Mouse (Mus musculus) adrenal gland, adult 2 months (tissue): ENCODE data around the gene Jpt1. TPM values are rescaled to one million over a fixed set of nuclear protein-coding genes. Genes with fewer than 3 reads are reported as not detected.
A peak's percentile ranks its signal among the peaks of the same experiment; 100 is the strongest.
"Not testable (repeated sequence)": the region's sequence is repeated elsewhere in the genome, so short reads cannot be mapped to it uniquely, and the experiment has no call there.

ENCODE experiments used
- DNase-seq: peaks from one replicate; pipeline ENCODE4 v3.0.0; 2021
- polyA plus RNA-seq: library from polyadenylated mRNA; depleted of rRNA; stranded (reverse); fragments of >200 nt; gene quantifications from 2 replicates; pipeline ENCODE4 v1.2.3, GENCODE M21; 2012
- total RNA-seq, 2 experiments: library from RNA; stranded (reverse); gene quantifications; 2 replicates each; pipeline ENCODE4 v1.2.3; 2021

Gene Jpt1
- total and polyA plus RNA-seq, 3 experiments, result 71.8 to 109 (median 100) TPM

DNA sequence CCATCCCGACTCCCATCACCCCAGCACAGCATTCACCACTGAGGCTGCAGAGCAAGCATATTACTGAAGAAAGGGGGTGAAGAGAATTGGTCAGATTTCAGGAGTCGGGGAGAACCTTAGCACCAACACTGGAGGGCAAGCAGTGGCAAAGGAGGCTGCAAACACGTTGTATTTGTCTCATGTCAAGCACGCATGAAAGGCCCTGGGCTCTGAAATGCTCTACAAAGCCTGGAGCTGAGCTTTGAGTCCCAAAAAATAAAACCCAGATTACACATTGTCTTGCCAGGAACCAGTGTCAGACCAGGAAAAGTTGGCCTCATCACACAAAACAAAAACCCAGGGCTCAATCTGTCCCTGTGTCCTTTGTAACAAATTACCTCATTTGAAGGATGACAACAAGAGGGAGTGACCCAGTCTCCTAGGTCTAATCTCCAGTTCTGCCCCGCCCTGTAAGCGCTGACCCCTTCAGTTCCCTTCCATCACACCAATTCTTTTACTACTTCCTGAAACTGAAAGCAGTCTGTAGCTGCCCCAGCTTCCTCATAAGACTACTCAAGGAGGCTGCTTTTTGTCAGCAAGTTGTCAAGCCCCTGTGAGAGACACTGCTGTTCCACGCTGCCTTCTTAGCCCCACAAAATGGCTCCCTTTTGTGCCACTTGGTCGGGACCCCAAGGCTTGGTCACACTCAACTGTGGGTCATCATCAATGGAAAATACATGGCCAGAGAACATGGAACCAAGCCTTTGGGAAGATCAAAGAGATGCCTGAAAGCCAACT, 1.6 kb downstream of the Jpt1 start:
- DNase-seq, result peak; percentile 20

DNA sequence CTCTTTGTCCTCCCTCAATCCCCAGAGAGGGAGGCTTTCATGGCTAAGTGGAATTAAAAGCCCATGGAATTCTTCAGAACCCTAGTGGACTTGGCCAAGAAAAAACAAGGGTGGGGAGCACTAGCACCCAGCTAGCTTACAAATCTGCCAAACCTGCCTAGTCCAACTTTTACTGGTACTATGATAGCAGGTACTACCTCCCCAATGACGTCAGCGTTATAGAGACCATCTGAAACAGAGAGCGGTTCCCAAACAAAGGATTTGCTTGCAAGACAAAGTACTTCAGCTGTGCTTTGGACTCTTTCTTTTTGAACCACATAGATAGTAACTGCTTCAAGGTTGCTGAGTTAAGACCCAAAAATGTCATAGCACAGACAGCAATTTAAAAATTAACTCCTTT, 2.2 kb downstream of the Jpt1 start:
- no peak for DNase-seq

DNA sequence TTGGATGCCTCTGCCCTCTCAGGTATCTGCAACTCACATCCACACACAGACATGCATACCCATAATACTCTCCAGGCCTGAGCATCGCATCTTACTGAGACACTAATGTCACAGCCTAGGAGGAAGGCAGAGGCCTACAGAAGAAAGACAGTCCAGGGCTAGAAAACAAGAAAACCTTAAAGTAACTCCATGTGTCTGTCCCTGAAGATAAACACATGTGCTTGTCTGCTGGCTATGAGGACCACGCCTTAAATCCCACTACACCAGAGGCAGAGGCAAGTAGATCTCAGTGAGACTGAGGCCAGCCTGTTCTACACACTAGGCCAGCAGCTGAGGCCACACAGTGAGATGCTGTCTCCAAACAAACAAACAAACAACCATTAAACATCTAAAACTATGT, 3.1 kb downstream of the Jpt1 start:
- DNase-seq, result no peak

DNA sequence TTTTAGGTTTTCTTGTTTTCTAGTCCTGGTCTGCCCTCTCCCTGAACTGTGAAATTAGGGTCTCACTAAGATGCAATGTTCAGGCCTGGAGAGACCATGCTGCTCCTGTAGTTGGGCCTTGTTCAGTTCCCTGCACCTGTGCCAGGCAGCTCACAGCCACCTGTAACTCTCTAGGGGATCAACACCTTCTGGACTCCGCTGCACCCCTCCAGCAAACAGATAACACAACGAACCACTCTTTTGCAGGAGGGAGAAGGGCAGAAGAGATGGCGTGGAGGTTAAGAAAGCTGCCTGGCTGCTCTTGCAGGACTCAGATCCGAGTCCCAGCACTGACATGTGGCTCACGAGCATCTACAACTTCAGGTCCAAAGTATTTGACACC, 3.7 kb downstream of the Jpt1 start:
- DNase-seq, result no peak

DNA sequence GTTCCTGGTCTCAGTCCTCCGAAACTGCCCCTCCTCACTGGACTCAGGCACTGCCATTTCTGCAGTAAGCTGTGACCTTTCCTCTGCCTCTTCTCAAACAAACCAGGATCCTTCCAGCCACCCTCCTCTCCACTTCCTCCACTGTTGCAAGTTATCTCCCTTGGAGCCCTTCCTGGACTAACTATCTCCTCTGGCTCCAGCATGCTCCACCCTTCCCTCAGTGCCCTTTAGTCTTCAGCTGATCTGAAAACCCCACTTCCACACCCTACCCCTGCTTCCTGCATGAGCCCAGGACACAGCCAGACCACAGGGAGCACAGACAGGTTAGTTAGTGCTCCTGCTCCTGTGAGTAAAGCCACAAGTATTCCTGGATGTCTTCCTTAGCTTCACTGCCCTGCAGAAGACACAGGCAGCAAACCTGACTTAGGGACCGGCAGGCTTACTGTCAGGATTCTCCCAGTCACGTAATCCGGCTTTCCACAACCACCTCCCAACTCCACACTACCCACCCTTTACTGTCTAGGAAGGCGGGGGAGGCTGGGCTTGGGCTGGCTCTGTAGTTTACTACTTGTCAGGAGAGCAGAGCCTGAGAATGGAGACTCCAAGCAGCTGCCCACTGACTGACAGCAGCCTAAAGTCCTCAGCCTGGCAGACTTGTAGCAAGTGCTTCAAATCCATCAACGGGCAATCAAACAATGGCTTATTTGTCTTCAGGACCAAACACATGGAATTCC, 4.2 kb downstream of the Jpt1 start:
- no peak for DNase-seq

DNA sequence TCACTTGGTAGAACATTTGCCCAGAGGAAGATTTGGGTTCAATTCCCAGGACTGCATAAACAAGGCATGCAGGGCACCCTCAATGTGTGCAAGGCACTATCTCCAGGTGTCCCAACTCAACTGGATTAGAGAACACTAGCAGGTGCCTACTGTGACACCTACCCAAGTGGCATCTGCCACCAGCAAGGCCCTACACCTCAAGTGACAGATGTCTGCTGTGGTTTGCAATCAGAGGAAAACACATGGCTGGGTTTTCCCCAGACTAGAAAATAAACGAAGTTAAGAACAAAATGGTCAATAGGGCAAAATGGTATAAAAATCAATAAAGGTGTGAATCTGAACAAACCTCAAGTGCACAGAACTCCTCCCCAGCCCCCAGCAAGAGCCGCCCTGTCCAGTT, 6.1 kb downstream of the Jpt1 start:
- DNase-seq, result no peak

DNA sequence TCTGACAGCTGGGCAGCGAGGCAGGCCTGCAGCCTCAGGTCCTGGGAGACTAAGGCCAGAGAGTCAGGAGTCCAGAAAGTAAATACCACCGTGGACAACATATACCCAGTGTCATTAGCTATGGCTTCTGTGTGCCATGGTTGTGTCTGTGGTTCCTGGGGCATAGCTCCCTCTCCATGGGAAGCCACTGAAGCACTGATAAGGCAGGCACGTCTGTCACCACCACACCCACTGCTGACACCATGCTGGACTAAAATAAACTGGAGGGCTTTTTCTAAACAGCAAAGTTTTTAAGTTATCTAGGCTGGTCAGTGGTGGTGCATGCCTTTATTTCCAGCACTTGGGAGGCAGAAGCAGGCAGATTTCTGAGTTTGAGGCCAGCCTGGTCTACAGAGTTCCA, 7.6 kb downstream of the Jpt1 start:
- DNase-seq, result no peak

DNA sequence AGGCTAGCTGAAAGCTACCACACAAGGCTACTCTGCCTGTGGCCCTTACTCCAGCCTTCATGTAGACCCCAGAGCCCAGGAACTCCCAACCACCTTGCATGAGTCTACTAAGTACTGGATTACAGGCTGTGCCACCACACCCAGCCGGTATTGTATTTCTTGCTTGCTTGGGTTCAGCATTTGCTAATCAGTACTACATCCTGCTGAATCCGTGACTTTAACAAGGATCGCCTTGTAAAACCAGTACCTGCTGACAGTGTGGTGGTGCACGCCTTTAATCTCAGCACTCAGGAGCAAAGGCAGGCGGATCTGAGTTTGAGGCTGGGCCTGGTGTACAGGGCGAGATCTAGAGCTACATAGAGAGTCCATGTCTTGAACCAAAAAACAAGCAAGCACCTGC, 11.6 kb downstream of the Jpt1 start:
- DNase-seq, result no peak

DNA sequence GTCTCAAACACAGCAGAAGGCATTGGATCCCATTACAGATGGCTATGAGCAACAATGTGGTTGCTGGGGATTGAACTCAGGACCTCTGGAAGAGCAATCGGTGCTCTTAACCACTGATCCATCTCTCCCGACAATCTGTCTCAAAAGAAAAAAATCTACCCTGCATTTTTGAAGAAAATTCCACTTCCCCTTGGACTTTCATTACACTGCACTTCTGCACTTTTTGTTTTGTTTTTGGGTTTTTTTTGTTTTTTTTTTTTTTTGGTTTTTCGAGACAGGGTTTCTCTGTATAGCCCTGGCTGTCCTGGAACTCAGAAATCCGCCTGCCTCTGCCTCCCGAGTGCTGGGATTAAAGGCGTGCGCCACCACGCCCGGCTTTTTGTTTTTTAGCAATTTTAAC, 17.6 kb downstream of the Jpt1 start:
- not testable (repeated sequence) for DNase-seq

DNA sequence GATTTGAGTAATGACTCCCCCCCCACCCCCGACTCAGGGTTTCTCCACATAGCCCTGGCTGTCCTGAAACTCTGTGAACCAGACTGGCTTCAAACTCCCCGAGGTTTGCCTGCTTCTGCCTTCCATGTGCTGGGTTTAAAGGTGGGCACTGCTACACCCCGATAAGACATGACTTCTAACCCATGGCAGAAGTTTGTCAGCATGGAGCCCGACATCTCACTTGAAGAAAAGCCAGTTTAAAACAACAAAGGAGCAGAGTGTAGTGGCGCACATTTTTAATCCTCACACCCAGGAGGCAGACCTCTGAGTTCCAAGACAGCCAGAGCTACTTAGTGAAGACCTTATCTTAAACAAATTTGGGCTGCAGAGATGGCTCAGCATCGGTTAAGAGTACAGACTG, 21.8 kb downstream of the Jpt1 start:
- DNase-seq, result no peak

DNA sequence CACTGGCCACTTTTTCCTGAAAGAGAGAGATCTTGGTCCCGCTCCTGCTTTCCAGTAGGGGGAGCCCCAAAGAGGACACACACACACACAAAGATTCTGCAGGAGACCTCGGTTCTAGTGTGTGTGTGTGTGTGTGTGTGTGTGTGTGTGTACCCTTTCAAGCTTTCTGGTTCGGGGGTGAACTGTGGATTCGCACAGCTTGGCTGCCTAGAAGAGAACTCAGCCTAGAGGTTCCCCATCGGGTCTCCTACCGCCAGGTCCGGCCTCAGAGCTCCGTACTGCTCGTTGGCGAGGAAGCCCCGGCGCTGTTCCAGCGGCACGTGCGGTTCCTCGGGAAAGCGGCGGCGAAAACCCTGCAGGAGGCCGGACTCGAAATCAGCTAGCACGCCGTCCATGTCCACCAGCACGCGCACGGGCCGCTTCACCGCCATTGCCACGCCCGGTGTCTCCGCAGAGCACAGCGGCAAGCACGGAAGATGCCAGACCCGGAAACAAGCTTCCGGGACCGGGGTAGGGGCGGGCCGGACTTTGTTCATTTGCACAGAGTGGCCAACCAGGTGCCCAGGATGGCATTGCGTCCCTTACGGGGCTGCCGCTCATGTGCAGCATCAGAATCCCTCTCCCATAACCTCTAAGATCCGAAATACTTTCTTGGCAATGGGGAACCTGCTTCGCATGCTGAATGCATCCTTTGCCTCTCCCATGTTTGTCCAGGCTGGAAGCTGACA, 22.7 kb downstream of the Jpt1 start, which contains the start of gene Nt5c:
Gene Nt5c (minus strand): TSS at position 507 of the 728 bp plus-strand sequence.
- DNase-seq, result peak; percentile 92

DNA sequence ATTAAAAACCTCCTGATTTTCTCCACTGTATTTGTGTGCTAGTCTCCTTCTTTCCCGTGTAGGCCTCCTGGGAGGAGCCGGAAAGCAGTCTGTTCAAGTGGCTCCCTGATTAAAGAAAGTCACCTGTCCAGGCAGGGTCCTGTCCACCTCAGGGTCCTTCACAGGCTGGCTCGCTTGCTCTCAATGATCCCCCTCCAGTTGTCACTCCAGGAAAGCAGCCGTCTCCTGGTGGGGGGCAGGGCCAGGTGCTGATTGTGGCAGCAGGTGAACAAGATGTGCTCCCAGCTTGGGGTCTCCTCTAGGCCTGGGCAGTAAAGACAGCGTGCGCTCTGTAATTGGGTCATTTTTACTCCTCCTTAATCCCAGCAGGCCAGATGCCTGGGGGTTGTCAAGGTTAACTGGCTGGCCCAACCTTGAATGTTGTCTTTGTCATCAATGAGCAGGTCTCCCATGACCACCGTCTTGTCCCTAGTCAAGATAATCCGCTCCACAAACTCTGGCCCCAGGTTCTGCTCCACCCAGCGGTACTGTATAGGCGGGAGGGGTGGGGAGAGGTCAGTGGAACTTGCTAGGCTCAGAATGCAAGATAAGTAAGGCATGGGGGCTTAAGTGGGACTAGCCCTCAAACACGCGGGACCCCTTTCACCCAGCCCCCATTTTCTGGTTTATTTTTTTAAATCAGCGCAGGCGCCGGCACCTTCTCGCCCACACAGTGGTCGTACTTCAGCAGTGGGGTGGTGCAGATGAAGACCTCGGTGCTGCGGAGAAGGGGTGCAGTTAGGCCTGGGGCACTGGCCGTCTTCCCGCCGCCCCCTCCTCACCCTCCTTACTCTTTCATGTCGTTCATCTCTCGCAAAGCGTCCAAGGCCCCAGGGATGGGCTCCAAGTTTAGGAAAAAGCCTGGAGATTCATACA, 23.5 kb downstream of the Jpt1 start:
- peak; percentile 80 for DNase-seq

DNA sequence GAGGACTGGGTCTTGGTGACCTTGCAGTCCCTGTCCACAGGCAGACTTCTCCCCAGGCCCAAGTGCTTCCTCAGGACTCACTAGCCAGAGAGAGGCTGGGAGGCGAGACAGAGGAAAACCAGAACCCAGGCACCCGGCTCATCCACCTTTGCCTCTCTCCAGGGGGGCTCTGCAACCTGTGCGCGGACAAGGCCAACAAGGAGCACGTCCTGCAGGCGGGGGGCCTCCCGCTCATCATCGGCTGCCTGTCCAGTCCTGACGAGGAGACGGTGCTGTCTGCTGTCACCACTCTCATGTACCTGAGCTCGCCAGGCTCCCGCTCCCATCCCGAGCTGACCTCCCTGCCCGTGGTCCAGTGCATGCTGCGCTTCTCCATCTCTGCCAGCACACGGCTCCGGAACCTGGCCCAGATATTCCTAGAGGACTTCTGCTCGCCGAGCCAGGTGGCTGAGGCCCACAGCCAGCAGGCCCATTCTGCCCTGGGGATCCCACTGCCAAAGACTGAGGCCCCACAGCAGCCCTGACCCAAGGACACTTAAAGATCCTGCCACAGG, 25.6 kb downstream of the Jpt1 start:
- DNase-seq, result no peak

DNA sequence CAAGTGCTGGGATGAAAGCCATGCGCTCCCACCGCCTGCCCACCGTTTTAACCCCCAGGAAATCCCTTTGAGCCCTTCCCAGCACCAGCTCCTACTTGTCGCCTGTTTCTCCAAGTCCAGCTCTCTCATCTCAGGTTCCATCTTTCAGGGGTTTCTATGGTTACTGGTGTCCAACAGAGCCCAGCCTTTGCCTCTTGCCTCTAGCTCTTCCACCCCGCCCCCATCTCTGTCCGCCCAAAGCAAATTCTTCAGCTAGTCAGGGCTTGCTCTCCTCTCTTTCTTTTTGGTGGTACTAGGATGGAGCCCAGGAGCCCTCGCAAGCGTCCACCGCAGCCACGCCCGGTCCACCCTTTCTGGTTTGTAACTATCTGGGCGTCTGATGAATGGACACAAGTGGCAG, 29.0 kb downstream of the Jpt1 start:
- no peak for DNase-seq

DNA sequence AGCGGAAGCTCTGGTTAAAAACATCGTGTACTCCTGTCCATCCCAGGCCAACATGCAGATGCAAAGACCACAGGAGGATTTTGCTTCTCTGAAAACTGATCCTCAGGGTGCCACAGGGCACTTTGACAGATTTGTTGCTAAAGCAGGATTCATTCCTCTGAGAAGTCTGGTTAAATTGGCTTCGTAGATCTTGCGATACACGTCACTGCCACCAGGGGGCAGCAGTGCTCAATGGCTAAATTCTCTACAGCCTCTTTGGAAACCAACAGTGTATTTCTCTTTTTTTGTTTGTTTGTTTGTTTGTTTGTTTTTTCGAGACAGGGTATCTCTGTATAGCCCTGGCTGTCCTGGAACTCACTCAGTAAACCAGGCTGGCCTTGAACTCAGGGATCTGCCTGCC, 30.5 kb downstream of the Jpt1 start:
- peak; percentile 80 for DNase-seq

DNA sequence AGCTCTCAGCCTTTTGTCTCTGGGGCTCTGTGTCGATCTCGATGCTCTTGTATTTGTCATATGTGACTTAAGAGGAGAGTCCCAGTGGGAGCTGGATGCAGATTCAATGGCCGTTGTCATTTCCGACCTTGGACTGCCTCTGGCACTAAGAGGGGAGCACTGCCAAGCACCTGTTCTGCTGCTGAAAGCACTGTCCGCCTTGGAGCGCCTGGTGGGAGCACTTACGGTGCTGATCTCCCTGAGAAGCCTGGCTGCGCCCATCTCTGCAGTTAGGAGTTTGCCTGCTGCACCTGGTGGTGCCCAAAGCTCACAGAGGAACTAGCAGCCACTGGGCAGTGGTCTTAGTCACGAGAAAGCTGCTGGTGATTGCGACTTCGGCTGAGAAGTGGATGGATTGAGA, 30.9 kb downstream of the Jpt1 start:
- DNase-seq, result no peak

DNA sequence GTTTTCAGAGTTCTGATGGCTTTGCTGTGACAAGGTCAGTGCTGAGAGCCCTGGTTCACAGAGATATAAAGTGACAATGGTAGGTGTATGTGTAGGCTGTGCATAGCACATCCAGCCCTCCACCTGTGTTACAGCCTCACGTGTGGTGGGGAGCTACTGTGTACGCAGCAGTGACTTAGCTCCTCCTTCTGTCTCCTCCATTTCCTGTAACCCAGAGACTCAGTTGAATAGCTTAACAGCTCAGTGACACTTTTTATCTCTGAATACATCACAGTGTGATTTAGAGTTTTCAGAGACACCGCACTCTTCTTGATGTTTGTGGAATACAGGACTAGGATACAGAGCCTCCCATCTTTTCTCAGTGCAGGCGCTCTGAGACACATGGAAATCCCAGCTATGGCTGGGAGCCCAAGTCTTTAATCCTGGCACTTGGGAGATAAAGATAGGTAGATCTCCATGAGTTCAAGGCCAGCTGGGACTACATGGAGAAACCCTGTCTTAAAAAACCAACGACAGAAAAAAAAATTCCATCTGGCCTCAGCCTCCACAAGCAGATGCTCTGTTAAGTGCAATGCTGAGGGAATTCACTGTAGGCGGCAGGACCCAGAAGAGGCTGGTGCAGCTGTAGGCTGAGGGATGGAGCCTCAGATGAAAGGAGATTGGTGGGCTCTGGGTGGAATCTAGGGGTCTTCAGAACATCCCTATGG, 32.5 kb downstream of the Jpt1 start:
- no peak for DNase-seq

DNA sequence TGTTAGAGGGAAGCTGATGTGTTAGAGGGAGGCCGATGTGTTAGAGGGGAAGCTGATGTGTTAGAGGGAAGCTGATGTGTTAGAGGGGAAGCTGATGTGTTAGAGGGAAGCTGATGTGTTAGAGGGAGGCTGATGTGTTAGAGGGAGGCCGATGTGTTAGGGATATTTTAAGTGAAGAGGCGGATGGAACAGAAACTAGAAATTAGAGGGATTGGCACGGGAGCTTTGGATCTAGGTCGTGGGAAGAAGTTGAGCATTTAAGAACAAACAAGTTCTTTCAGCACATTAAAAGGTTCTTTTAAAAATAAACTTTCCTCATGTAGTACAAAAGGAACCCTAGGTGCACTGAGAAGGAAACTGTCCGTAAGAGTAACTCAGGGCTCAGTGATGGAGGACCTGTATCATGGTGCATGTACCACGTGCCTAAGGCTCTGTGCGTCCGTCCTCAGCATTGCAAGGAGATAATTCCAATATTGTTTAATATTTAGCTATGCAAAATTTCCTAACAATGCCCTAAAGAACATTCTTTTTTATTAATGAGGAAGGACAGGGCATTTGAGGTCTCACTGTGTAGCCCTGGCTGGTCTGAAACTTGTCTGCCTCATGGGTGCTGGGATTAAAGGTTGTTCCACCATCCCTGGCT, 35.8 kb downstream of the Jpt1 start:
- DNase-seq, result no peak

DNA sequence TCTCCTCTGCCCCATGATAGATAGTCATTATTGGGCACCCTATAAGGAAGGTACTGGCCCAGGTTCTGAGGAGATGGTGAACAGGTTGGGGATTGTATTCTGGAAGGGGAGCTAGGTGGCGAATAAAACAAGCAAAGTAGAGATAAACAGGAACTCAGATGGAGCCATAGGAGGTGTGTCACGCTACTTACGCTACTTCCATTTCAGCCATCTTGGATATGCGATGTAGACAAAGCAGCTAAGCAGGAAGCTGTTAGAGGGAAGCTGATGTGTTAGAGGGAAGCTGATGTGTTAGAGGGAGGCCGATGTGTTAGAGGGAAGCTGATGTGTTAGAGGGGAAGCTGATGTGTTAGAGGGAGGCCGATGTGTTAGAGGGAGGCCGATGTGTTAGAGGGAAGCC, 36.8 kb downstream of the Jpt1 start:
- DNase-seq, result not testable (repeated sequence)

DNA sequence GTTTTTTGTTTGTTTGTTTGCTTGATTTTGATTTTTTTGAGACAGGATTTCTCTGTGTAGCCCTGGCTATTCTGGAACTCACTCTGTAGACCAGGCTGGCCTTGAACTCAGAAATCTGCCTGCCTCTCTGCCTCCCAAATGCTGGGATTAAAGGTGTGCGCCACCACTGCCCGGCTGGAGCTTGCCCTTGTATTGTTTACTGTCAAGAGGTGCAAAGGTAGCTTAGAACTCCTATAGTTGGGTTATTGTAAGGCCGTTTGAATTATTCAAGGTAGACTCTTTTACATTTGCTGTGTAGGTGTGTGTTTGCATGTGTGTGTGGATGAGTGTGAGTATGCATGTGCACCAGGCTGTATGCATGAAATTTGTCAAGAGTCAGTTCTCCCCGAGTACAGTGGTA, 37.6 kb downstream of the Jpt1 start:
- not testable (repeated sequence) for DNase-seq
